Mouse (Mus musculus): Measurements from ENCODE around the gene Tspo2. TPM values are rescaled to one million over a fixed set of nuclear protein-coding genes. Genes with fewer than 3 reads are reported as not detected.

The Tspo2 gene
- polyA plus RNA-seq (2014; fragmentation: Nextera tagmentation; extraction: Ambion mirVana): 0.28 and 0.52 TPM in 2 replicates

- Histone ChIP-seq H3K9ac (replicated peaks; ENCODE audit: low read length) (no peak within 1 kb of the TSS), H3K4me3 (ENCODE audit: low read depth, low read length) (no peak within 1 kb of the TSS), H3K4me2 (ENCODE audit: low read depth, low read length) (no peak within 1 kb of the TSS), H3K9me3 (replicated peaks; ENCODE audit: control insufficient read depth, low read length) (no peaks in the 10 kb centered on the region), H3K4me1 (ENCODE audit: control insufficient read depth, insufficient read depth, low read length) (no peaks in the 10 kb centered on the region), H3K27ac (replicated peaks; ENCODE audit: low read depth, low read length) (no peak within 1 kb of the TSS), H3K27me3 (ENCODE audit: control insufficient read depth, insufficient read depth, low read length) (no peaks in the 10 kb centered on the region), H3K36me3 (replicated peaks; ENCODE audit: control insufficient read depth, insufficient read depth, low read depth, low read length) (no peaks in the 10 kb centered on the region; the same call in 1 of the 2 replicates)
- DNase-seq (ENCODE audit: low spot score): no peak
- WGBS: 68% methylated on average over 7 of the region's 7 CpGs
- no peak for ATAC-seq (replicated peaks; ENCODE audit: insufficient number of reproducible peaks, low FRiP score, low TSS enrichment, low read depth)
Observed at GRCm38 (mm10) chr17:48451353-48451675, at the start of gene Tspo2. Gene Tspo2, minus strand, starts transcription at chr17:48451522.

DNA sequence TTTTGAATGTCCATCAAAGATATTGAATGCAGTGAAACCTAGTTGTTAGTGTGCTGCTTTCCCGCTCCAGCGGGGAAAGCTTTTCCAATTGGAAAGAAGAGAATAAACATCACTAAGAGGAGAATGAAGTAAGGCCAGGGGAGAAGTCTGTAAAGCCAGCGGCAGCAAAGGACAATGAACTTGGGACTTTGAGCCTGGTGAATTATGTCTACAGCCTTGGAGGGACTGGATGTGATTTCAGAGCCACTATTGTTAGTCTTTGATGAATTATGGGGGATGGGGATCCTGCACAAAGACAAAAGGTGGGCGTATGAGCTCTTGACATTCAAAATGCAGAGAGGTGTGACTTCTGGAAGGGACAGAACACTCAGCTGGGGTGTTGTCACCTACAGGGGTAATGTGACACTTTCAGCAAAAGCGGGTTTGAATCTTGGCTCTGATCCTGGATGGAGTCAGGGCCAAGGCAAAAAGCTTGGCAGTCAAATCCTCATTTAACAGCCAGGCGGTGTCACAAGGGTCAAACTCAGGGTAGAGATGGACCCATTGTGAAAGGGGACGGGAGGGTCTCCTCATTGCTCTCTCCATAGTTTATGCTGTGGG is 49.6 kb upstream of the Tspo2 start:
- Histone ChIP-seq H3K36me3 (replicated peaks; ENCODE audit: control insufficient read depth, insufficient read depth, low read depth, low read length) (no peaks in the 10 kb centered on the region), H3K4me2 (ENCODE audit: low read depth, low read length) (no peak overlapping the region), H3K9me3 (replicated peaks; ENCODE audit: control insufficient read depth, low read length) (no peaks in the 10 kb centered on the region), H3K27me3 (ENCODE audit: control insufficient read depth, insufficient read depth, low read length) (no peaks in the 10 kb centered on the region), H3K9ac (replicated peaks; ENCODE audit: low read length) (no peak overlapping the region), H3K4me3 (ENCODE audit: low read depth, low read length) (no peak overlapping the region), H3K27ac (replicated peaks; ENCODE audit: low read depth, low read length) (no peak overlapping the region), H3K4me1 (ENCODE audit: control insufficient read depth, insufficient read depth, low read length) (no peaks in the 10 kb centered on the region)
- ATAC-seq (replicated peaks; ENCODE audit: insufficient number of reproducible peaks, low FRiP score, low TSS enrichment, low read depth) (no peak), DNase-seq (ENCODE audit: low spot score) (no peak)
- WGBS: 82% methylated on average over 7 of the region's 7 CpGs

DNA sequence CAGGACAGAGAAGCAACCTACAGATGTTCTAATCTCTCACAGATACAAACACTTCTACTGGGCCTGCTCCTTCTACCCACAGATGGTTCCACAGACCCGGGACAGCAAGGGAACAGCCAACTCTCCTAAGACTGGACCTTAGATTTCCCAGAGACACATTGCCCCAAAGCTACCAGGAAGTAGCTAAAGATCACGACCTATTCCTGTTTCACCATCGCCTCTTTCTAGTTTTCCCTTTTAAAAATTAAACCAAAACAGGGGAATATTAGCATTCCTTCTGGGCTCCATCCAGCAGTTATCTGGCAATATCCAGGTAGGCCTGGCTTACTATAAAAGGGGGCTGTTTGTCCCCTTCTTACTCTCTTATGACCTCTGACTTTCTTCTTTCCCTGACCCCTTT is 46.7 kb upstream of the Tspo2 start:
- no peak overlapping the region for H3K4me2 ChIP-seq (ENCODE audit: low read depth, low read length)
- H3K4me3 ChIP-seq (ENCODE audit: low read depth, low read length): no peak overlapping the region
- no peaks in the 10 kb centered on the region for H3K9me3 ChIP-seq (replicated peaks; ENCODE audit: control insufficient read depth, low read length)
- no peaks in the 10 kb centered on the region for H3K27me3 ChIP-seq (ENCODE audit: control insufficient read depth, insufficient read depth, low read length)
- H3K36me3 ChIP-seq (replicated peaks; ENCODE audit: control insufficient read depth, insufficient read depth, low read depth, low read length): no peaks in the 10 kb centered on the region
- ATAC-seq (replicated peaks; ENCODE audit: insufficient number of reproducible peaks, low FRiP score, low TSS enrichment, low read depth) (no peak), DNase-seq (ENCODE audit: low spot score) (no peak)
- H3K9ac ChIP-seq (replicated peaks; ENCODE audit: low read length): no peak overlapping the region
- WGBS: 76% methylated on average over 3 of the region's 3 CpGs
- H3K27ac ChIP-seq (replicated peaks; ENCODE audit: low read depth, low read length): no peak overlapping the region
- no peaks in the 10 kb centered on the region for H3K4me1 ChIP-seq (ENCODE audit: control insufficient read depth, insufficient read depth, low read length)

GRCm38 (mm10) chr17:48493986-48494385 is 42.7 kb upstream of the Tspo2 start:
- H3K36me3 ChIP-seq (replicated peaks; ENCODE audit: control insufficient read depth, insufficient read depth, low read depth, low read length): no peaks in the 10 kb centered on the region
- H3K9me3 ChIP-seq (replicated peaks; ENCODE audit: control insufficient read depth, low read length): no peaks in the 10 kb centered on the region
- no peak overlapping the region for H3K4me3 ChIP-seq (ENCODE audit: low read depth, low read length)
- H3K4me1 ChIP-seq (ENCODE audit: control insufficient read depth, insufficient read depth, low read length): no peaks in the 10 kb centered on the region
- ATAC-seq (replicated peaks; ENCODE audit: insufficient number of reproducible peaks, low FRiP score, low TSS enrichment, low read depth) (no peak), DNase-seq (ENCODE audit: low spot score) (no peak)
- no peak overlapping the region for H3K9ac ChIP-seq (replicated peaks; ENCODE audit: low read length)
- WGBS: 50% methylated on average over 8 of the region's 8 CpGs
- no peak overlapping the region for H3K27ac ChIP-seq (replicated peaks; ENCODE audit: low read depth, low read length)
- H3K4me2 ChIP-seq (ENCODE audit: low read depth, low read length): no peak overlapping the region
- H3K27me3 ChIP-seq (ENCODE audit: control insufficient read depth, insufficient read depth, low read length): no peaks in the 10 kb centered on the region

DNA sequence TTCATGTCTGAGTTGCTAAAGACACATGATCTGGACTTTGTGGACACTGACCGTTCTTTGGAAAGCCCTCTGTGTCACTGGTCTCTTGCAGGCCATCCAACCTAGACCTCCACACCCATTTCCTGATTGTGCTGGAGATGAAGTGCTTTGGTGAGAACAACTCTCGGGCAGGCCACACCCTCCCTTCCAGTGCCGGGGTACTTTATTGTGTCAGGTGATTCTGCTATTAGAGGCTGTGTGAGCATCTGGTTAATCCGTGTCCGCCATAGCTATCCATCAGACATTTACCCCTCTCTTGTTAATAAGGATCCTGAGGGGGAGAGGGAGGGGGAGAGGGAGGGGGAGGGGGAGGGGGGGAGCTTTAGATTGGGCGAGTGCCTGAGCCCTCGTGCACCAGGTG is 42.3 kb upstream of the Tspo2 start:
- 60% methylated on average over 6 of the region's 7 CpGs for WGBS
- Histone ChIP-seq H3K27me3 (ENCODE audit: control insufficient read depth, insufficient read depth, low read length) (no peaks in the 10 kb centered on the region), H3K4me3 (ENCODE audit: low read depth, low read length) (no peak overlapping the region), H3K36me3 (replicated peaks; ENCODE audit: control insufficient read depth, insufficient read depth, low read depth, low read length) (no peaks in the 10 kb centered on the region), H3K27ac (replicated peaks; ENCODE audit: low read depth, low read length) (no peak overlapping the region), H3K4me2 (ENCODE audit: low read depth, low read length) (no peak overlapping the region), H3K9me3 (replicated peaks; ENCODE audit: control insufficient read depth, low read length) (no peaks in the 10 kb centered on the region), H3K9ac (replicated peaks; ENCODE audit: low read length) (no peak overlapping the region), H3K4me1 (ENCODE audit: control insufficient read depth, insufficient read depth, low read length) (no peaks in the 10 kb centered on the region)
- ATAC-seq (replicated peaks; ENCODE audit: insufficient number of reproducible peaks, low FRiP score, low TSS enrichment, low read depth): no peak
- DNase-seq (ENCODE audit: low spot score): no peak

DNA sequence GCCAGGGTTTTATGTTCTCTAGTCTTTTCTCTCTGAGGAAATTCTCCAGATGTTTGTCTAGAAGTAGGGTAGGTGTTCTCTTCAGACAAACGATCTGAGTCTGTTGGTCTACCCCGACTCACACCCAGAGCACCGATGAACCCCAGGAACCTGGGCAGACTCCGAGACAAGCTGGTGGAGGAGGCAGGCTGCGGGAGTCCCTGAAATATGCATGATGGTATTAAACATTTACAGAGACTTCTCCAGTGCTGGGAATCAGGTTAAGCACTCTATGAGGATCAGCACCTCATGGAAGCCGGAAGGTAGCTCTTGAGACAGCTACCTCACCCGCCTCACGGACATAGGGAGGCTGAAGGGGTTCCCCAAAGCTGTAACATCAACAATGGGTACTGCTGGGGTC is 41.3 kb upstream of the Tspo2 start:
- Histone ChIP-seq H3K4me1 (ENCODE audit: control insufficient read depth, insufficient read depth, low read length) (no peaks in the 10 kb centered on the region), H3K9ac (replicated peaks; ENCODE audit: low read length) (no peak overlapping the region), H3K36me3 (replicated peaks; ENCODE audit: control insufficient read depth, insufficient read depth, low read depth, low read length) (no peaks in the 10 kb centered on the region), H3K27ac (replicated peaks; ENCODE audit: low read depth, low read length) (no peak overlapping the region), H3K9me3 (replicated peaks; ENCODE audit: control insufficient read depth, low read length) (no peaks in the 10 kb centered on the region), H3K4me3 (ENCODE audit: low read depth, low read length) (no peak overlapping the region), H3K27me3 (ENCODE audit: control insufficient read depth, insufficient read depth, low read length) (no peaks in the 10 kb centered on the region), H3K4me2 (ENCODE audit: low read depth, low read length) (no peak overlapping the region)
- ATAC-seq (replicated peaks; ENCODE audit: insufficient number of reproducible peaks, low FRiP score, low TSS enrichment, low read depth): no peak
- WGBS: 97% methylated on average over 8 of the region's 8 CpGs
- DNase-seq (ENCODE audit: low spot score): no peak

DNA sequence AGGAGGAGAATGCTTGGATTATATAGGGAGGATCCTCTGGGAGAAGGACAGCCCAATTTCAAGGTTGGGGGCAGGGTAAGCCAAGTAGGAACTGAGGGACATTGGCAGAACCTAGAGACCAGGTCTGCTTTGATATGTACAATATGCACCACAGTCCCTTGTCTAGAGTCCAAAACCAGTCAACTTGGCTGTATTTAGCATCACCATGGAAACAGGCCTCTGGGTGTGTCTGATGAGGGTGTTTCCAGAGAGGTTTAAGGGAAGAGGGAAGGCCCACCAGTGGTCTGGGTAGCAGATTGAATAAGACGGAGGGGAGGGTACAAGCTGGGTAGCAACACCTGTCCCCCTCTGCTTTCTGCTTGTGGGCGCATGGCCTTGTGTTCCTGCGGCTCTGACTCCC is 38.1 kb upstream of the Tspo2 start:
- H3K4me1 ChIP-seq (ENCODE audit: control insufficient read depth, insufficient read depth, low read length): no peaks in the 10 kb centered on the region
- no peaks in the 10 kb centered on the region for H3K36me3 ChIP-seq (replicated peaks; ENCODE audit: control insufficient read depth, insufficient read depth, low read depth, low read length)
- H3K27me3 ChIP-seq (ENCODE audit: control insufficient read depth, insufficient read depth, low read length): no peaks in the 10 kb centered on the region
- no peak for ATAC-seq (replicated peaks; ENCODE audit: insufficient number of reproducible peaks, low FRiP score, low TSS enrichment, low read depth)
- no peak overlapping the region for H3K4me3 ChIP-seq (ENCODE audit: low read depth, low read length)
- H3K27ac ChIP-seq (replicated peaks; ENCODE audit: low read depth, low read length): no peak overlapping the region
- 79% methylated on average over 3 of the region's 3 CpGs for WGBS
- no peak for DNase-seq (ENCODE audit: low spot score)
- H3K9ac ChIP-seq (replicated peaks; ENCODE audit: low read length): no peak overlapping the region
- H3K9me3 ChIP-seq (replicated peaks; ENCODE audit: control insufficient read depth, low read length): no peaks in the 10 kb centered on the region
- no peak overlapping the region for H3K4me2 ChIP-seq (ENCODE audit: low read depth, low read length)

DNA sequence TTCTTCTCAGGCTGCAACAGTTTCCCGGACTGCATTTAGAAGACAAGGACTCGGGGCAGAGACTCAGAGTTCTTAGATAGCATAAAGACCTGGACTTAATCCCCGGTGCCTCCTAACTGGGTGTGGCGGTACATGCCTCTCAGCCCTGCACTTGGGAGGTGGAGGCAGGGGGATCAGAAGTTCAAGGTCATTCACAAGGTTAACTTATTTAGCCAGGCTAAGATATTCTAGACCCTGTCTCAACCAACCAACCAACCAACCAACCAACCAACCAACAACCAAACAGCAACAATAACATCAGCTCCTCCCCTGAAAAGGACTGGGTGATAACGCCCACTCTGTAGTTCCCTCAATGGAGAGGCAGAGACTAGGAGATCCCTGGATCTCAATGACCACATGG is 32.9 kb upstream of the Tspo2 start:
- Histone ChIP-seq H3K4me3 (ENCODE audit: low read depth, low read length) (no peak overlapping the region), H3K9ac (replicated peaks; ENCODE audit: low read length) (no peak overlapping the region), H3K36me3 (replicated peaks; ENCODE audit: control insufficient read depth, insufficient read depth, low read depth, low read length) (no peaks in the 10 kb centered on the region), H3K27me3 (ENCODE audit: control insufficient read depth, insufficient read depth, low read length) (no peaks in the 10 kb centered on the region), H3K9me3 (replicated peaks; ENCODE audit: control insufficient read depth, low read length) (no peaks in the 10 kb centered on the region), H3K27ac (replicated peaks; ENCODE audit: low read depth, low read length) (no peak overlapping the region), H3K4me2 (ENCODE audit: low read depth, low read length) (no peak overlapping the region), H3K4me1 (ENCODE audit: control insufficient read depth, insufficient read depth, low read length) (no peaks in the 10 kb centered on the region)
- DNase-seq (ENCODE audit: low spot score): no peak
- ATAC-seq (replicated peaks; ENCODE audit: insufficient number of reproducible peaks, low FRiP score, low TSS enrichment, low read depth): no peak
- whole genome bisulfite sequencing: 91% methylated on average over 5 of the region's 5 CpGs

Data from embryonic facial prominence, embryonic 11.5 days (tissue).